Mouse (Mus musculus) testis, adult 2 months (tissue): Measurements from ENCODE around the gene Fn1. TPM values are rescaled to one million over a fixed set of nuclear protein-coding genes. Genes with fewer than 3 reads are reported as not detected.

ENCODE experiments used
- H3K27ac ChIP-seq: fragments of 200-500 bp; 2 replicates; pipeline ENCODE4 v1.5.1; 2012; ENCODE audit warnings: low read depth, low read length; ENCODE audit not compliant: control insufficient read depth, insufficient read depth
- H3K27me3 ChIP-seq: fragments of 200-500 bp; 2 replicates; pipeline ENCODE4 v1.6.1; 2012; ENCODE audit warnings: mild to moderate bottlenecking, low read length, moderate library complexity; ENCODE audit not compliant: control insufficient read depth, insufficient read depth
- H3K36me3 ChIP-seq: fragments of 200-500 bp; 2 replicates; pipeline ENCODE4 v1.6.1; 2012; ENCODE audit warnings: mild to moderate bottlenecking, low read length; ENCODE audit not compliant: control insufficient read depth, insufficient read depth
- H3K4me1 ChIP-seq: fragments of 200-500 bp; 2 replicates; pipeline ENCODE4 v1.6.1; 2012; ENCODE audit warnings: low read length; ENCODE audit not compliant: control insufficient read depth, insufficient read depth
- H3K4me3 ChIP-seq: fragments of 200-500 bp; 2 replicates; pipeline ENCODE4 v1.5.1; 2012; ENCODE audit warnings: low read depth, mild to moderate bottlenecking, low read length, moderate library complexity, mixed read lengths; ENCODE audit not compliant: control insufficient read depth
- CTCF ChIP-seq: fragments of 200-500 bp; IDR thresholded peaks from 2 replicates; pipeline ENCODE4 v1.5.1; 2012; ENCODE audit warnings: low read depth, mild to moderate bottlenecking, inconsistent platforms, low read length, moderate library complexity; ENCODE audit not compliant: control insufficient read depth, insufficient read depth, insufficient replicate concordance
- POLR2A ChIP-seq: fragments of 200-500 bp; IDR thresholded peaks from 2 replicates; pipeline ENCODE4 v1.6.1; 2012; ENCODE audit warnings: low read depth, mild to moderate bottlenecking, inconsistent platforms, low read length, moderate library complexity; ENCODE audit not compliant: control insufficient read depth
- polyA plus RNA-seq: library from polyadenylated mRNA; depleted of rRNA; stranded (reverse); fragments of >200 nt; gene quantifications from 2 replicates; pipeline ENCODE4 v1.2.3, GENCODE M21; 2012

The Fn1 gene
- polyA plus RNA-seq, 1 experiment: 15.8 TPM

DNA sequence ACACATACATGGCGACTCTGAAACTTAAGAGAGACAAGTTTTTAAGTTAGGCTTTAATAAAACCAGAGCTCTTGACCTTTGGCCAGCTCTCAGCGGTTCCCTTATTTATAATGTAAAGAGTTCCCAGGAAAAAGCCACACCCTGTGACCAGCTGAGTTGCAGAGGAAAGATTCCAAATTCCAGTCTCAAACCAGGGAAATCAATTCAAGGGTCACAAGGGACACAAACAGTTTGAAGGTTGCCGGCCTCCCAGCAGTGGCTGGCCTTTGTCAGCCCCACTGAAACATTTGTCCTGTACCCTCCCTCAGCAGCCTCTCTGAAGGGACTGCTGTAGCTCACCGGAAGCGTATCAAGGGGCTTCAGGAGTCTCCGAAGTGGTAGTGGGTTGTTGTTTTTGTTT, 2.3 kb downstream of the Fn1 start:
- Histone ChIP-seq H3K36me3 (no peaks in the 10 kb centered on the region), H3K27me3 (no peaks in the 10 kb centered on the region), H3K4me1 (peaks cover 12% of the 10 kb centered on the region), H3K27ac (no peak overlapping the region), H3K4me3 (no peak overlapping the region)
- TF ChIP-seq CTCF: no peak
- TF ChIP-seq POLR2A: no peak

DNA sequence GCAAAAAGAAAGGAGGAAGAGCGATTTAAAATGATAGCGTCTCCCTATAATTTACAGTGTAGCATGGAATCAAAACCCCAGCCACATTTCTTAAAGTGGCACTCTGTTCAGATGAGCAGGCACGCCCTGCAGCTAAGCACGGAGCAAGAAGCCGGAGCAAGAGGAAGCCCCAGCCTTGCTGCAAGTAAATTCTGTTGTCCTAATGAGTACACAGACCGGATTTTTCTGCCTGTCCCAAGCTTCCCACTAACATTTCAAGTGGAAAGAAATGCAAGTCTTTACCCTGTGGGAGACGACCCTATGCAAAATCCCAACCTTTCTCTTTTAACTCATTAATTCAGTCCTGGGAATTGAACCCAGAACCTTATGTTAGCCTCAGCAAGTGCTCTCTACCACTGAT, 4.8 kb downstream of the Fn1 start:
- H3K4me1 ChIP-seq: peaks cover 6% of the 10 kb centered on the region
- H3K4me3 ChIP-seq: no peak overlapping the region
- TF ChIP-seq POLR2A: no peak
- TF ChIP-seq CTCF: no peak
- H3K36me3 ChIP-seq: no peaks in the 10 kb centered on the region
- no peak overlapping the region for H3K27ac ChIP-seq
- H3K27me3 ChIP-seq: no peaks in the 10 kb centered on the region

DNA sequence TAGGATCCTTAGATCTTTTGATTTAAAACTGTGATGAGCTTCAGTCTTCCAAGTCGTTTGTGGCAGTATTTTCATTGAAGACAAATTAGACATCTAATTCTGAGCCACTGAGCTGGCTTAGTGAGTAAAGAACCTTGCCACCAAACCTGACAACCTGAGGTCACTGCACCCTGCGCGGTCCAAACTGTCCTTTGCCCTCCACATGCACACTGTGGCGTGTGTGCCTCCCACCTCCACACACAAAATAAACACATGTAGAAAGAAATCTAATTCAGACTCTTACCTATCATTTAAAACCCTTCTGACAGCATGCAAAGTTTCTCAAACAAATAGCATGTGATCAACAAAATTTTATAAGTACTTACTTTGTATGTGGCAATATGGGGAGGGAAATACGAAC, 6.2 kb downstream of the Fn1 start:
- no peaks in the 10 kb centered on the region for H3K36me3 ChIP-seq
- H3K4me3 ChIP-seq: no peak overlapping the region
- no peaks in the 10 kb centered on the region for H3K4me1 ChIP-seq
- no peak overlapping the region for H3K27ac ChIP-seq
- TF ChIP-seq POLR2A: no peak
- no peak for TF ChIP-seq CTCF
- no peaks in the 10 kb centered on the region for H3K27me3 ChIP-seq

DNA sequence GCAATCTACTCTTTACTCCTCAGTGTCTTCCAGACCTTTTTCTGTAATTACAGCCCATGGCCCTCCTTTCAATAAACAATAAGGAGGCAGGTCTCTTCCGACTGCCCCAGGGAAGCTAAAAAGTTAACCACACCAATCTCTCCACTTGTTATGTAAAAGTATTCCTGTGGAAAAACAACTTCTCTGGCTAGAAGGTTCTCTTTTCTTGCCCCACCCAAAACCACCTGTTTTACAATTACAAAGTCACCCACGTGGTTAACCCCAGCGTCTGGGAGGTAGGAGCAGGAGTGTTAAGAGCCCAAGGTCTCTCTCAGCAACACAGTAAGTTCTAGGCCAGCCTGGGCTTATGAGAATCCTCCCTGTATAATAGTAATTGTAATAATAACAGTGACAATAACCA, 7.0 kb downstream of the Fn1 start:
- no peaks in the 10 kb centered on the region for H3K36me3 ChIP-seq
- H3K27ac ChIP-seq: no peak overlapping the region
- no peaks in the 10 kb centered on the region for H3K27me3 ChIP-seq
- no peaks in the 10 kb centered on the region for H3K4me1 ChIP-seq
- TF ChIP-seq CTCF: no peak
- no peak for TF ChIP-seq POLR2A
- no peak overlapping the region for H3K4me3 ChIP-seq

DNA sequence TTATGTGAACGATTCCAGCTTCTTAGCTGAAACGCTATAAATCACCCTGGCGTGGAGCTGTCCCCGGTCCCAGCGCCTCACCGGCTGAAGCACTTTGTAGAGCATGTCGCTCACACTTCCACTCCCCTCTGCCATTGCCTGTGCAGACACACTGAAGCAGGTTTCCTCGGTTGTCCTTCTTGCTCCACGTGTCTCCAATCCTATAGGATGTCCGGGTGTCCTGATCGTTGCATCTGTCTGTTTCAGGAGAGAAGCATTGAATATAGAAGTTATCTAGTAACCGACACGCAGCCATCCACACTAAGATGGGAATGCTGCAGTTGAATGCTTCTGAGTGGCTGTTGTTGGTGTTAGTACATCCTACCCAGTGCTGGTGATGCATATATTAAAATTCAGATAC, 7.5 kb downstream of the Fn1 start:
- no peak for TF ChIP-seq POLR2A
- no peak for TF ChIP-seq CTCF
- Histone ChIP-seq H3K36me3 (no peaks in the 10 kb centered on the region), H3K27me3 (no peaks in the 10 kb centered on the region), H3K4me1 (no peaks in the 10 kb centered on the region), H3K4me3 (no peak overlapping the region), H3K27ac (no peak overlapping the region)

DNA sequence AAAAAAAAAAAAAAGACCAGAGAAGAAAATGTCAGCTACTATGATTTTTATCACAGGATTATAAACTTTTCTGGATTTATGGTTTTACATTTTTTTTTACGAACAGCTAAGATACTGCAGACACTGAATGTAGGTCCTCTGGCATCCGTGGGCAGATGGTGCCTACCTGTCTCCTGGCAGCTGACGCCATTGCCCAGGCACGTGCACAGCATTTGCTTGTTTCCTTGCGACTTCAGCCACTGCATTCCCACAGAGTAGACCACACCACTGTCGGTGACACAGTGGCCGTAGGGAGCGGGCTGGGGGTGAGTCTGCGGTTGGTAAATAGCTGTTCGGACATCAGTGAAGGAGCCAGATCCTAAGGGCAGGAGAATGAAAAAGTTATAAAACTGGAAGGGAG, 10.2 kb downstream of the Fn1 start:
- TF ChIP-seq POLR2A: no peak
- no peak for TF ChIP-seq CTCF
- H3K4me1 ChIP-seq: no peaks in the 10 kb centered on the region
- no peak overlapping the region for H3K4me3 ChIP-seq
- no peaks in the 10 kb centered on the region for H3K27me3 ChIP-seq
- no peak overlapping the region for H3K27ac ChIP-seq
- H3K36me3 ChIP-seq: no peaks in the 10 kb centered on the region

DNA sequence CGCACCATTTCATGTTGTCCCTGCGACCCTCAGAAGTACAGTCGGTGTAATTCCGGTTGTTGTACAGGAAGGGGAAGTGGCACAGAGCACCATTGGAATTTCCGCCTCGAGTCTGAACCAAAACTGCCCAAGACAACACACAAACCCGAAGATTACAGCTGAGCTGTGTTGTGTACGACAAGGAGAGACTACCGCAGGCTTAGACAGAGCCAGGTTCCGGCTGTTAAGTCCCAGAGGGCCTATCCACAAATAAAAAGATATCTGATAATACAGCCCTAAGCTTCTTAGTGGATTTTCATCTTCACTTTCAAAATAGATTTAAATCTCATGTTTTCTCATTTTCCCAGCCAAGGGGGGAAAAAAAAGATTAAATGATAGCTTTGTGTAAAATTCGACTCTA, 11.8 kb downstream of the Fn1 start:
- H3K4me3 ChIP-seq: no peak overlapping the region
- H3K4me1 ChIP-seq: no peaks in the 10 kb centered on the region
- H3K27me3 ChIP-seq: no peaks in the 10 kb centered on the region
- H3K36me3 ChIP-seq: no peaks in the 10 kb centered on the region
- no peak overlapping the region for H3K27ac ChIP-seq
- TF ChIP-seq CTCF (no peak), POLR2A (no peak)

DNA sequence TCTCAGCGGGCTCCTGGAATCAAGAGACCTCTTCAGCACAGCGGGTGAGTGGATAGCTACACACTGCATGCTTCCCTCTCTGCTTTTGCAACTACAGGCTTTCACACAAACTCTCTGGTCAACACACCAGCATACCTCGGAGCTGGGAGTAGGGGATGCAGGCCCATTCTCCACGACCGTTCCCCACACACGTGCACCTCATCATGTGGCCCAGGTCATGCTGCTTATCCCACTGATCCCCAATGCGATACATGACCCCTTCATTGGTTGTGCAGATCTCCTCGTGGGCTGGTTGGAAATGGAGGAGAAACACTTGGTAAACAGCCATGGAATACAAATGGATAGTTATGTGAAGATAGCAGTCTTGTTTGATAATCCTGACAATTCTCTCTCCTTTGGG, 12.8 kb downstream of the Fn1 start:
- TF ChIP-seq CTCF (no peak), POLR2A (no peak)
- no peak overlapping the region for H3K27ac ChIP-seq
- H3K36me3 ChIP-seq: no peaks in the 10 kb centered on the region
- H3K4me3 ChIP-seq: no peak overlapping the region
- H3K4me1 ChIP-seq: no peaks in the 10 kb centered on the region
- no peaks in the 10 kb centered on the region for H3K27me3 ChIP-seq
